Mouse (Mus musculus) intestine, postnatal 0 days (tissue): ENCODE measurements around the gene Lamp1. TPM values are rescaled to one million over a fixed set of nuclear protein-coding genes. Genes with fewer than 3 reads are reported as not detected.
A peak's percentile ranks its signal among the peaks of the same experiment; 100 is the strongest.

Source experiments
- ATAC-seq: fragments of 200-750 bp; cut with Nextera tagmentation; 2 replicates; pipeline ENCODE4 v1.8.0; 2017; ENCODE audit warnings: mild to moderate bottlenecking, moderate TSS enrichment, moderate library complexity
- H3K27ac ChIP-seq: fragments of 300-500 bp; sonication (generic); 2 replicates; pipeline ENCODE4 v1.5.1; 2014; ENCODE audit warnings: mild to moderate bottlenecking, low read depth, low read length, moderate library complexity
- H3K27me3 ChIP-seq: fragments of 300-500 bp; sonication (generic); replicated peaks from 2 replicates; pipeline ENCODE4 v1.6.1; 2014; ENCODE audit warnings: low read length, mixed read lengths; ENCODE audit not compliant: control insufficient read depth, insufficient read depth
- H3K36me3 ChIP-seq: fragments of 300-500 bp; sonication (generic); 2 replicates; pipeline ENCODE4 v1.6.1; 2014; ENCODE audit warnings: mild to moderate bottlenecking, moderate library complexity; ENCODE audit not compliant: control insufficient read depth, insufficient read depth
- H3K4me1 ChIP-seq: fragments of 300-500 bp; sonication (generic); replicated peaks from 2 replicates; pipeline ENCODE4 v1.6.1; 2014; ENCODE audit warnings: antibody characterized with exemption, low read length, mixed read lengths; ENCODE audit not compliant: control insufficient read depth, insufficient read depth
- H3K4me2 ChIP-seq: fragments of 300-500 bp; sonication (generic); replicated peaks from 2 replicates; pipeline ENCODE4 v1.6.1; 2014; ENCODE audit warnings: low read depth, mild to moderate bottlenecking, moderate library complexity
- H3K4me3 ChIP-seq: fragments of 300-500 bp; sonication (generic); 2 replicates; pipeline ENCODE4 v1.5.1; 2014; ENCODE audit warnings: low read depth, low read length
- H3K9ac ChIP-seq: fragments of 300-500 bp; sonication (generic); 2 replicates; pipeline ENCODE4 v1.6.1; 2014; ENCODE audit warnings: mild to moderate bottlenecking, low read depth, low read length
- H3K9me3 ChIP-seq: fragments of 300-500 bp; sonication (generic); 2 replicates; pipeline ENCODE4 v1.6.1; 2016; ENCODE audit warnings: mixed run types; ENCODE audit not compliant: control insufficient read depth
- CTCF ChIP-seq: sonication (generic); IDR thresholded peaks from 2 replicates; pipeline ENCODE4 v1.5.1; 2016; ENCODE audit warnings: low read depth, mild to moderate bottlenecking, control low read depth, antibody characterized with exemption, moderate library complexity
- WGBS: fragments of 180-500 bp; shearing (Covaris S2); extraction: QIAGEN DNeasy Blood & Tissue Kit; methylation state at CpG from one replicate; pipeline ENCODE4 v1.1.7; 2014; 5-methylcytosine and 5-hydroxymethylcytosine counted together
- polyA plus RNA-seq: library from polyadenylated mRNA; unstranded; fragments of >200 nt; fragmentation: Nextera tagmentation; extraction: Ambion mirVana; gene quantifications from 2 replicates; pipeline ENCODE4 v1.2.1, GENCODE M21; 2015

Gene Lamp1
- polyA plus RNA-seq, 1 experiment from 2014 or later: 847 TPM

DNA sequence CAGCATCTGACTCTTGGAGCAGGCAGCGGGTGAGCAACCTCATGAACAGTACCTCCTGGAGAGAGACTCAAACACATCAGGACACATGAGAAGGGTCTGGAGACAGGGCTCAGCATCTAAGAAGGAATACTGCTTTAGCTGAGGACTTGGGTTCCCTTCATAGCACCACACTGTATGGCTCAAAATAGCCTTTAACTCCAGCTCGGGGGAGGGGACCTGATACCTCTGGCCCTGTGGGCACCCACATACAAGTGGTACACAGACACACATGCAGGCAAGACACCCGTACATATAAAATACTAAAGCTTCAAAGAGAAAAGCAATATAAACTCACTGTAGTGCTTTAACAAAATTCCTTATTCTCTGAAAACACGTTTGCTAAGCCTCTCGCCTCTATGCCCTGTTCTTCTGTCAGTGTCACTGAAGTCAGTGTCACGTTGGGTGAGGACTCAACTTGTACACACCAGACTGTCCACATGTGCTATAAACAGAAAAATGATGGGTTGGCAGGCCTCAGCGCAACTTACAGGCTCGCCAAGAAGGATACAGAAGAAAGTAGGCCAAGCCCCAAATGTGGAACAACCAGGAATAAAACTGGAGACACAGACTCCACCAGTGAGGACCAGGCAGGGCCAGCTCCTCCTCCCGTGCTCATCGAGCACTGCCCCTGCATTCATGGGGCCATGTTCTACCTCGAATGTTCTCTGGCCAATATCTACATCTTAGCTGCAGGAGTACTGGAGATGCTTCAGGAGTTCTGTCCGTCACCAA lies 2.4 kb upstream of the Lamp1 start:
- Histone ChIP-seq H3K4me1 (no peaks in the 10 kb centered on the region), H3K27ac (no peak overlapping the region), H3K9me3 (no peaks in the 10 kb centered on the region), H3K36me3 (0 out of 2 replicates have a peak, but pooled peaks cover 6% of the 10 kb centered on the region), H3K4me2 (no peak overlapping the region), H3K9ac (no peak overlapping the region), H3K27me3 (no peaks in the 10 kb centered on the region), H3K4me3 (no peak overlapping the region)
- no peak for TF ChIP-seq CTCF
- no peak for ATAC-seq
- WGBS: 71% methylated on average over 12 of the region's 12 CpGs

DNA sequence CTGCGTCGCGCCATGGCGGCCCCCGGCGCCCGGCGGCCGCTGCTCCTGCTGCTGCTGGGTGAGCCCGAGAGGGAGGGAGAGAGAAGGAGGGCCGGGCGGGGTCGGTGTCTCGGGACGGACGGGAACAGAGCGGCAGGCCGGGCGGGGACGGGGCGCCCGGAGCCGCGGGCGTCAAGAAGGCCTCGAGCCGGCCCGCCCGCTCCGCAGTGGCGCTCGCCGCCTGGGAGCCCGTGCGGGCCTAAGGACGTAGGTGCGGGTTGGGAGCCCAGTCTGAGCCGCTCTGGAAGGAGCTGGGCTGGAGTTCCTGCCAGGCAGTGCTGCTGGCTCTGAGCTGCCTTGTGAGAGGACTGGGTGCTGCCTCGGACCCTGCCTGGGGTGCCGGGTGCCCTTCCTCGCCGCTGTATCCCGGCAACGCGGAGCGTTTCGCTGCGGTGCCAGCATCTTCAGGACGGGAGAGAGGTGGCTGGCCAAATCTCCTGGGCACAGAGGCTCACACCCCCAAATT lies 468 bp downstream of the Lamp1 start:
- ATAC-seq: peak; percentile 61
- Histone ChIP-seq H3K27me3 (no peaks in the 10 kb centered on the region), H3K9me3 (no peaks in the 10 kb centered on the region), H3K27ac (peak overlapping the region; percentile 96), H3K4me2 (peak overlapping the region; percentile 89), H3K4me1 (no peaks in the 10 kb centered on the region), H3K4me3 (peak overlapping the region; percentile 98), H3K9ac (peak overlapping the region; percentile 100), H3K36me3 (no peaks in the 10 kb centered on the region; the same call in 1 of the 2 replicates)
- 0% methylated on average over 44 of the region's 49 CpGs for WGBS
- no peak for TF ChIP-seq CTCF

DNA sequence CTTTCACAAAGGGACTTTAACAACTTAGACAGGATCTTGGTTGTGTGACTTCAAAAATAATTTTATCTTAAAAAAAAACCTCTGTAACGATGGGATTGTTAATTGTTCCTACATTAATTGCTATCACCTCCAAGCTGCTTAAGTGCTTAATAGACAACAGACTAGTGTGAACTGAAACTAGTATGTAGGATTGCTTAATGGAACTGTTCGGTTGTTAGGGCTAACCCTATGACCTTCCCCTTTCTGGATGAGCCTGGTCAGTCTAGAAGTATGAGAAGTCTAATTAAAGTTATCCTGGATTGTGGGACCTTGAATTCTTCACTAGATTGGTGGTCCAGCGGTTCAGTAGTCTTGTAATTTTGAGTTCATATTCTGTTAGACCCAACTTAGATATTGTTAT lies 1.7 kb downstream of the Lamp1 start:
- Histone ChIP-seq H3K9ac (peak overlapping the region; percentile 100; the same call in 1 of the 2 replicates), H3K9me3 (no peaks in the 10 kb centered on the region), H3K27me3 (no peaks in the 10 kb centered on the region), H3K4me1 (no peaks in the 10 kb centered on the region), H3K27ac (peak overlapping the region; percentile 63), H3K4me2 (peak overlapping the region; percentile 89), H3K4me3 (peak overlapping the region; percentile 98), H3K36me3 (no peaks in the 10 kb centered on the region; the same call in 1 of the 2 replicates)
- no peak for ATAC-seq
- WGBS: 55% methylated on average over 3 of the region's 3 CpGs
- no peak for TF ChIP-seq CTCF

DNA sequence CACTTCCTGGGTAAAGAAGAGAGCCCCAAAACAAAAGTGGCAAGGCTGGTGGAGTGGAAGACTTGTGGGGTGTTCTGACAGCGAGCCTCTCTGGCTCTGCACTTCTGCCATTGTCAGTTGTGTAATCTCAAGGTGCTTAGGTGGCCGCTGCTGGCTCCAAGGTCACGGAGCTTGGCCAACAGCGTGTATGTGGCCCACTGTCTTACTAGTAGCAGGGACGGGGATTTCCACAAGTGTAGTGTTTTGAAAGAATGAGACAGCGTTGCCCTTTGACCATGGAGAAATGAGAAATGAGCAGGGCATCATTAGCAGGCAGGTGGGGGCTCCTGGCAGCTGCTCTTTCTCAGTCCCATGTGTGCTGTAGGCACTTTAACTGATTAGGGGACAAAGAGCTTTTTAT lies 3.1 kb downstream of the Lamp1 start:
- H3K4me2 ChIP-seq: peak overlapping the region; percentile 89

DNA sequence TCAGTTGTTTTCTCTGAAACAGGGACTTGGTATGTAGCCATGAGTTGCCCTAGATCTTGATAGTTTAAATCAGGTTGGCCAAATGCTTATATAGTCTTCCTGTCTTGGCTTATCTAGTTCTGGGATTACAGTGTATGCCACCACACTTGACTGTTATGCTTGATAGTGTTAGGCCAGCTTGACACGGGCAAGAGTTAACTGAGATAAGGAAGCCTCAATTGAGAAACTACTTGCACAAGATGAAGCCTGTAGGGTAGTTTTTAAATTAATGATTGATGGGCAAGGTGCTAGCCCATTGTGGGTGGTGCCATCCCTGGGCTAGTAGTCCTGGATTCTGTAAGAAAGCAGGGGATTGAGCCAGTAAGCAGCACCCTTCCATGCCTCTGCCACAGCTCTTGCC lies 4.6 kb downstream of the Lamp1 start:
- WGBS: 48% methylated on average over 1 of the region's 1 CpGs
- 0 out of 2 replicates have a peak overlapping the region, but pooled peaks have one; percentile 9 for H3K4me2 ChIP-seq
- peak; percentile 16 for ATAC-seq

More for the DNA sequence above, 3.1 kb downstream of the Lamp1 start:
- Histone ChIP-seq H3K4me3 (no peak overlapping the region), H3K27me3 (no peaks in the 10 kb centered on the region), H3K9me3 (no peaks in the 10 kb centered on the region), H3K36me3 (peaks cover 6% of the 10 kb centered on the region), H3K9ac (no peak overlapping the region), H3K4me1 (no peaks in the 10 kb centered on the region), H3K27ac (peak overlapping the region; percentile 46; the same call in 1 of the 2 replicates)
- peak; percentile 11; the same call in 1 of the 2 replicates for ATAC-seq
- no peak for TF ChIP-seq CTCF
- 43% methylated on average over 6 of the region's 6 CpGs for WGBS

DNA sequence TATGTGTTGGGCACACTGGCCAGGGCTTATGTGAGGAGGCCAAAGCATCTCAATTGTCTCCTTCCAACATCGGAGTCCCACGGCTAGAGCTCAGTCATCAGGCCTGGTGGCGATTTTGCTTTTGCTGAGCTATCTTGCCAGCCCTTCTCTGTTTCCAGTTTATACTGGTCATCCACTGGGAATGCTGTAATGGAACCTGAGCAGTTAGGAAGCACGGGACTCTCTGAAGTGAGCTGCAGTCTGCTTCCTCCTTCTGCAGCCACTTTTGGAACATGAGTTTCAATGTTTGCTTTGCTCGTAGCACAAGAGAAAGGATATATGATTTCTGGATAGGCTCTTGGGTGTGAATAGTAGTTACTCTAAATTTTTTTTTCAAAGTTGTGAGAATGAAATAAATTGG lies 5.4 kb downstream of the Lamp1 start:
- no peak for ATAC-seq
- no peaks in the 10 kb centered on the region for H3K9me3 ChIP-seq
- H3K4me3 ChIP-seq: no peak overlapping the region
- H3K4me2 ChIP-seq: no peak overlapping the region
- H3K36me3 ChIP-seq: peaks cover 29% of the 10 kb centered on the region
- no peaks in the 10 kb centered on the region for H3K4me1 ChIP-seq
- no peaks in the 10 kb centered on the region for H3K27me3 ChIP-seq
- WGBS: 81% methylated on average over 5 of the region's 5 CpGs
- H3K27ac ChIP-seq: no peak overlapping the region
- TF ChIP-seq CTCF: no peak
- no peak overlapping the region for H3K9ac ChIP-seq

More for the DNA sequence above, 4.6 kb downstream of the Lamp1 start:
- TF ChIP-seq CTCF: no peak
- Histone ChIP-seq H3K4me1 (no peaks in the 10 kb centered on the region), H3K36me3 (peaks cover 21% of the 10 kb centered on the region), H3K4me3 (no peak overlapping the region), H3K27me3 (no peaks in the 10 kb centered on the region), H3K9me3 (no peaks in the 10 kb centered on the region), H3K27ac (no peak overlapping the region), H3K9ac (no peak overlapping the region)
